Mouse (Mus musculus) CH12.LX (cell line): ENCODE results near the gene Arhgap42. TPM values are rescaled to one million over a fixed set of nuclear protein-coding genes. Genes with fewer than 3 reads are reported as not detected.

Experiments used
- DNase-seq: peaks from one replicate; pipeline ENCODE4 v3.0.0-alpha.2; 2013; ENCODE audit errors: extremely low read depth
- H3K27ac ChIP-seq: 2 replicates; pipeline ENCODE4 v1.5.1; 2012; ENCODE audit warnings: low read depth, mild to moderate bottlenecking, control low read depth, moderate library complexity; ENCODE audit not compliant: insufficient read depth
- H3K27me3 ChIP-seq: replicated peaks from 2 replicates; pipeline ENCODE3; 2012; ENCODE audit warnings: inconsistent platforms
- H3K36me3 ChIP-seq, 2 experiments: replicated peaks in 1 of 2; 2 replicates each; pipeline versions ENCODE3 to v1.6.1; 2012; ENCODE audit warnings: inconsistent platforms in 1 of 2, low read length in 1 of 2, mild to moderate bottlenecking in 1 of 2, mixed read lengths in 1 of 2, moderate library complexity in 1 of 2; ENCODE audit not compliant: control insufficient read depth in 1 of 2, insufficient read depth in 1 of 2
- H3K4me1 ChIP-seq, 2 experiments: 2 replicates each; pipeline ENCODE4 v1.6.1; 2012; ENCODE audit warnings: inconsistent platforms in 1 of 2, moderate library complexity in 1 of 2; ENCODE audit not compliant: insufficient read depth in 2 of 2, control insufficient read depth in 1 of 2
- H3K4me2 ChIP-seq: 2 replicates; pipeline ENCODE4 v1.6.1; 2012; ENCODE audit warnings: low read depth, mild to moderate bottlenecking, control low read depth; ENCODE audit not compliant: poor library complexity, insufficient read depth, severe bottlenecking
- H3K4me3 ChIP-seq, 3 experiments: fragments of 150-350 bp in 1 of 3; sonication (generic) in 1 of 3; replicated peaks in 1 of 3; 2 replicates each; pipeline versions ENCODE3 to v1.5.1; 2011 to 2012; ENCODE audit warnings: low read depth in 2 of 3, low read length in 2 of 3, mild to moderate bottlenecking in 2 of 3, moderate library complexity in 2 of 3, control low read depth in 1 of 3, improper control_type of control experiment in 1 of 3, inconsistent platforms in 1 of 3, mixed read lengths in 1 of 3; ENCODE audit not compliant: poor library complexity in 1 of 3
- H3K79me2 ChIP-seq: replicated peaks from 2 replicates; pipeline ENCODE4 v1.6.1; 2012; ENCODE audit warnings: mild to moderate bottlenecking, moderate library complexity; ENCODE audit not compliant: control insufficient read depth, poor library complexity, insufficient read depth, severe bottlenecking; ENCODE audit errors: extremely low read depth
- H3K9ac ChIP-seq: 2 replicates; pipeline ENCODE4 v1.6.1; 2012; ENCODE audit warnings: low read depth, mild to moderate bottlenecking, control low read depth, moderate library complexity; ENCODE audit not compliant: insufficient read depth
- H3K9me3 ChIP-seq: replicated peaks from 2 replicates; pipeline ENCODE3; 2012; ENCODE audit warnings: low read length, inconsistent platforms, mixed read lengths
- CHD1 ChIP-seq: IDR thresholded peaks from 2 replicates; pipeline ENCODE4 v1.6.1; 2012; ENCODE audit warnings: low read depth, low read length, improper control_type of control experiment, inconsistent platforms
- CHD2 ChIP-seq: IDR thresholded peaks from 2 replicates; pipeline ENCODE4 v1.6.1; 2011; ENCODE audit warnings: low read length, improper control_type of control experiment
- CTCF ChIP-seq, 2 experiments: IDR thresholded peaks in 1 of 2; conservative IDR thresholded peaks in 1 of 2; 2 replicates each; pipeline ENCODE4 v1.5.1; 2011 to 2012; ENCODE audit warnings: low read depth in 2 of 2, low read length in 2 of 2, improper control_type of control experiment in 1 of 2, inconsistent platforms in 1 of 2, mild to moderate bottlenecking in 1 of 2, moderate library complexity in 1 of 2
- E2F4 ChIP-seq: IDR thresholded peaks from 2 replicates; pipeline ENCODE4 v1.6.1; 2011; ENCODE audit warnings: low read depth, low read length, improper control_type of control experiment; ENCODE audit not compliant: insufficient replicate concordance
- EP300 ChIP-seq: IDR thresholded peaks from 2 replicates; pipeline ENCODE4 v1.6.1; 2011; ENCODE audit warnings: low read length, improper control_type of control experiment
- ETS1 ChIP-seq: conservative IDR thresholded peaks from 2 replicates; pipeline ENCODE4 v1.6.1; 2012; ENCODE audit warnings: low read depth, mild to moderate bottlenecking, inconsistent platforms, low read length, improper control_type of control experiment, moderate library complexity
- GABPA ChIP-seq: IDR thresholded peaks from 2 replicates; pipeline ENCODE4 v1.6.1; 2012; ENCODE audit warnings: low read depth, low read length, improper control_type of control experiment, inconsistent platforms; ENCODE audit not compliant: insufficient replicate concordance
- JUND ChIP-seq: conservative IDR thresholded peaks from 2 replicates; pipeline ENCODE4 v1.6.1; 2011; ENCODE audit warnings: low read depth, low read length, improper control_type of control experiment
- MAZ ChIP-seq: IDR thresholded peaks from 2 replicates; pipeline ENCODE4 v1.6.1; 2012; ENCODE audit warnings: low read depth, mild to moderate bottlenecking, inconsistent platforms, low read length, improper control_type of control experiment, moderate library complexity
- MEF2A ChIP-seq: IDR thresholded peaks from 2 replicates; pipeline ENCODE4 v1.6.1; 2014; ENCODE audit warnings: low read depth, mild to moderate bottlenecking, inconsistent platforms, low read length, improper control_type of control experiment, borderline replicate concordance
- MXI1 ChIP-seq: IDR thresholded peaks from 2 replicates; pipeline ENCODE4 v1.6.1; 2011; ENCODE audit warnings: mild to moderate bottlenecking, low read depth, low read length, improper control_type of control experiment
- NELFE ChIP-seq: IDR thresholded peaks from 2 replicates; pipeline ENCODE4 v1.6.1; 2011; ENCODE audit warnings: low read depth, low read length, improper control_type of control experiment
- POLR2A ChIP-seq: IDR thresholded peaks from 2 replicates; pipeline ENCODE4 v1.6.1; 2011; ENCODE audit warnings: low read depth, mild to moderate bottlenecking, improper control_type of control experiment, low read length
- RAD21 ChIP-seq: IDR thresholded peaks from 2 replicates; pipeline ENCODE4 v1.6.1; 2011; ENCODE audit warnings: low read depth, mild to moderate bottlenecking, low read length, improper control_type of control experiment, moderate library complexity
- SMC3 ChIP-seq: IDR thresholded peaks from 2 replicates; pipeline ENCODE4 v1.6.1; 2011; ENCODE audit warnings: low read depth, low read length, improper control_type of control experiment
- TBP ChIP-seq: conservative IDR thresholded peaks from 2 replicates; pipeline ENCODE4 v1.6.1; 2011; ENCODE audit warnings: low read depth, low read length, improper control_type of control experiment
- USF1 ChIP-seq: IDR thresholded peaks from 2 replicates; pipeline ENCODE4 v1.6.1; 2014; ENCODE audit warnings: low read depth, mild to moderate bottlenecking, inconsistent platforms, low read length, improper control_type of control experiment
- USF2 ChIP-seq: conservative IDR thresholded peaks from 2 replicates; pipeline ENCODE4 v1.6.1; 2011; ENCODE audit warnings: low read depth, low read length, improper control_type of control experiment
- ZMIZ1 ChIP-seq: IDR thresholded peaks from 2 replicates; pipeline ENCODE4 v1.6.1; 2012; ENCODE audit warnings: low read depth, mild to moderate bottlenecking, inconsistent platforms, low read length, improper control_type of control experiment
- dilution Hi-C: fragments of 300-500 bp; cut with MboI; formaldehyde crosslinking; loops from 2 replicates; pipeline ENCODE4 v1.14.3; 2020; ENCODE audit warnings: low sequenced_read_pairs; ENCODE audit not compliant: extremely low pct_unique_long_range_greater_than_20kb, extremely low pct_ligation_motif_present
- in situ Hi-C: fragments of 300-500 bp; cut with MboI; formaldehyde crosslinking; loops from 3 replicates; pipeline ENCODE4 v1.14.3; 2019; ENCODE audit warnings: low sequenced_read_pairs, low pct_ligation_motif_present, low pct_unique_long_range_greater_than_20kb, mixed read lengths
- polyA plus RNA-seq: library from polyadenylated mRNA; unstranded; fragments of >175 nt; gene quantifications from 2 replicates; pipeline ENCODE4 v1.2.1, GENCODE M21; 2012; ENCODE audit warnings: low read depth; ENCODE audit not compliant: insufficient read length
- total RNA-seq, 2 experiments: library from RNA; depleted of rRNA; stranded (reverse); fragments of 300-350 nt in 1 of 2; fragments of >200 nt in 1 of 2; gene quantifications; 2 replicates each; pipeline ENCODE4 v1.2.3; 2012 to 2014

Gene Arhgap42
- total and polyA plus RNA-seq, 3 experiments: not detected

DNA sequence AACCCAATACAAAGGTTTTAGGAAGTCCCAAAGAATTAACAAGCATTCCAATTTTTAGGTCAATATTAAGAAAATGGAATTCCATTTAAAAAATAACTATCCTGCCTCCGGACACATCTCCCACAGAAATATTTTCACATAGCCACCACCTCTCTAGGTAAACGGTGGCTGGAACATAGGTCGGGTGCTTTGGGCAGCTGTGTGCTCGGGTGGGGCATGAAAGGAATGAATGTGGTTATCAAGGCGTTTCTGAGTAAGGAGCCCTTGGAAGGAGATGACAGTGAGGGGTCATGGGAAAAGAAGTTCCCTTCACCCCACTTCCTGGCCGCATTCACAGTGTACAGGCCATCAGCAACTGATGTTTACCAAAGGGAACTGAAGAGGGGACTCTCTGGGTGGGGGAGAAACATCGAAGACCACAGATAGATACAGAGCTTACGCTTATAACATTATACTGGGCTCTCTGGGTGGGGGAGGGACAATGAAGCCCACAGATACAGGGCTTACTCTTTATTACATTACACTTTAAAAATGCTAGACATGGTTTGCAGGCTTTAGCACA lies 38.0 kb downstream of the Arhgap42 start:
- Histone ChIP-seq H3K79me2 (no peaks in the 10 kb centered on the region), H3K4me1 (no peaks in the 10 kb centered on the region), H3K27ac (no peak overlapping the region), H3K36me3 (no peaks in the 10 kb centered on the region), H3K4me2 (no peak overlapping the region), H3K4me3 (no peak overlapping the region), H3K27me3 (no peaks in the 10 kb centered on the region), H3K9me3 (peaks cover 28% of the 10 kb centered on the region), H3K9ac (no peak overlapping the region)
- in situ Hi-C loops: no loop called here
- dilution Hi-C loops: no loop called here
- DNase-seq: no peak
- TF ChIP-seq JUND (no peak), CHD2 (no peak), POLR2A (no peak), TBP (no peak), RAD21 (no peak), MEF2A (no peak), EP300 (no peak), GABPA (no peak), ETS1 (no peak), MXI1 (no peak), USF1 (no peak), ZMIZ1 (no peak), E2F4 (no peak)

GRCm38 (mm10) chr9:9199170-9199841 lies 39.6 kb downstream of the Arhgap42 start:
- in situ Hi-C loops (no loop called here), dilution Hi-C loops (no loop called here)
- no peaks in the 10 kb centered on the region for H3K79me2 ChIP-seq
- H3K36me3 ChIP-seq: no peaks in the 10 kb centered on the region
- no peak for DNase-seq
- no peaks in the 10 kb centered on the region for H3K27me3 ChIP-seq
- no peak for TF ChIP-seq NELFE
- no peak for TF ChIP-seq USF2
- no peak for TF ChIP-seq CTCF (conservative IDR thresholded peaks at IDR 0.05 in 1 of 2, IDR thresholded peaks at IDR 0.05 in 1 of 2; ENCODE audit: low read depth in 2 of 2, low read length in 2 of 2)
- TF ChIP-seq GABPA: no peak
- no peak for TF ChIP-seq SMC3
- no peak for TF ChIP-seq JUND
- TF ChIP-seq MXI1: no peak
- TF ChIP-seq ETS1: no peak
- no peak for TF ChIP-seq ZMIZ1
- no peak for TF ChIP-seq E2F4
- no peak for TF ChIP-seq MAZ
- no peak for TF ChIP-seq MEF2A
- no peak for TF ChIP-seq EP300
- no peak for TF ChIP-seq RAD21
- no peak for TF ChIP-seq CHD1
- H3K9me3 ChIP-seq: peaks cover 26% of the 10 kb centered on the region
- H3K27ac ChIP-seq: no peak overlapping the region
- H3K4me1 ChIP-seq: no peaks in the 10 kb centered on the region
- H3K9ac ChIP-seq: no peak overlapping the region
- H3K4me2 ChIP-seq: no peak overlapping the region
- no peak overlapping the region for H3K4me3 ChIP-seq
